In genomic region chr13:24920333-24920977, GRCm38 (mm10) we compare ENCODE assay signal across 8 mouse cellular contexts. TPM values are rescaled to one million over a fixed set of nuclear protein-coding genes. Genes with fewer than 3 reads are reported as not detected.
DNase-seq lines count a peak whose midpoint lies in the region; ATAC-seq and TF ChIP-seq lines count a peak whose summit lies in the region.

No protein-coding gene starts in this region.

- peak; percentile 81 for DNase-seq in ES-CJ7 (ENCODE audit: low read depth, low spot score)
- peak; percentile 45 for DNase-seq in cerebellum, adult 9-10 months
- peak; percentile 32 to 53 for DNase-seq in kidney, adult 8-10 months
- DNase-seq in liver, postnatal 0 days = peak; percentile 50

- H3K9ac ChIP-seq in liver, postnatal 0 days (replicated peaks) = no peak overlapping the region
- H3K9ac ChIP-seq in neural tube, embryonic 15.5 days (replicated peaks) = no peak overlapping the region

- H3K79me2 ChIP-seq in C2C12 (ENCODE audit: control insufficient read depth, insufficient read depth) = no peaks in the 10 kb centered on the region

- peak; percentile 84 for ATAC-seq in granulocyte monocyte progenitor cell, adult 5-6 weeks (replicated peaks; ENCODE audit: poor library complexity, severe bottlenecking)
- ATAC-seq in liver, postnatal 0 days = peak; percentile 72
- ATAC-seq in neural tube, embryonic 15.5 days (ENCODE audit: low FRiP score) = peak; percentile 79; the same call in 1 of the 2 replicates
- no peak for ATAC-seq in monocyte, adult 5-6 weeks (replicated peaks; ENCODE audit: insufficient number of reproducible peaks, low FRiP score, low TSS enrichment, poor library complexity, severe bottlenecking)

- H3K4me3 ChIP-seq in C2C12 (ENCODE audit: insufficient read depth, poor library complexity, severe bottlenecking) = no peak overlapping the region
- H3K4me3 ChIP-seq in liver, postnatal 0 days (ENCODE audit: low read depth, low read length) = no peak overlapping the region
- H3K4me3 ChIP-seq in neural tube, embryonic 15.5 days (replicated peaks) = no peak overlapping the region

- no peak for TF ChIP-seq EP300 in liver, postnatal 0 days (IDR thresholded peaks at IDR 0.05; ENCODE audit: low read depth)

- H3K4me1 ChIP-seq in liver, postnatal 0 days (ENCODE audit: insufficient read depth) = no peaks in the 10 kb centered on the region
- no peaks in the 10 kb centered on the region for H3K4me1 ChIP-seq in neural tube, embryonic 15.5 days

- no peaks in the 10 kb centered on the region for H3K79me3 ChIP-seq in C2C12 (ENCODE audit: low read depth)

- H3K9me3 ChIP-seq in liver, postnatal 0 days (ENCODE audit: low read length) = no peaks in the 10 kb centered on the region
- no peaks in the 10 kb centered on the region for H3K9me3 ChIP-seq in neural tube, embryonic 15.5 days (replicated peaks)

- H3ac ChIP-seq in C2C12 (ENCODE audit: control insufficient read depth, insufficient read length, low read depth) = no peak overlapping the region

- 21% methylated on average over 5 of the region's 5 CpGs for WGBS in liver, postnatal 0 days (ENCODE audit: insufficient replicate concordance)
- WGBS in neural tube, embryonic 15.5 days = 30% methylated on average over 5 of the region's 5 CpGs

- H3K27me3 ChIP-seq in C2C12 (ENCODE audit: control insufficient read depth, insufficient read depth, insufficient read length) = no peaks in the 10 kb centered on the region
- no peaks in the 10 kb centered on the region for H3K27me3 ChIP-seq in liver, postnatal 0 days (ENCODE audit: insufficient read depth, low read length)
- no peaks in the 10 kb centered on the region for H3K27me3 ChIP-seq in neural tube, embryonic 15.5 days (replicated peaks)

- H3K4me2 ChIP-seq in liver, postnatal 0 days (ENCODE audit: low read depth, low read length) = no peak overlapping the region
- H3K4me2 ChIP-seq in neural tube, embryonic 15.5 days = no peak overlapping the region

- TF ChIP-seq CTCF in C2C12 (IDR thresholded peaks at IDR 0.05; ENCODE audit: control insufficient read depth, insufficient read depth, insufficient read length) = peak; percentile 39
- peak; percentile 83 for TF ChIP-seq CTCF in liver, postnatal 0 days (IDR thresholded peaks at IDR 0.05; ENCODE audit: low read depth)

- H3K36me3 ChIP-seq in C2C12 (ENCODE audit: control insufficient read depth, insufficient read depth) = no peaks in the 10 kb centered on the region
- peaks cover 2% of the 10 kb centered on the region for H3K36me3 ChIP-seq in liver, postnatal 0 days (replicated peaks; ENCODE audit: insufficient read depth, low read length)
- H3K36me3 ChIP-seq in neural tube, embryonic 15.5 days = peaks cover 72% of the 10 kb centered on the region

- H3K27ac ChIP-seq in liver, postnatal 0 days (ENCODE audit: low read depth) = no peak overlapping the region
- H3K27ac ChIP-seq in neural tube, embryonic 15.5 days (replicated peaks) = no peak overlapping the region

TF ChIP-seq in C2C12, 6 proteins besides CTCF, POLR2A, EP300 and RAD21:
- TF ChIP-seq FOSL1 (IDR thresholded peaks at IDR 0.05; ENCODE audit: insufficient read depth, low read length, poor library complexity, severe bottlenecking) = no peak
- TF ChIP-seq MYOD1 (IDR thresholded peaks at IDR 0.05; ENCODE audit: control insufficient read depth, insufficient read length, low read depth) = no peak
- TF ChIP-seq USF1 (IDR thresholded peaks at IDR 0.05; ENCODE audit: low read depth) = no peak
- TF ChIP-seq MYOG (IDR thresholded peaks at IDR 0.05; ENCODE audit: control insufficient read depth, extremely low read depth, insufficient read length) = no peak
- no peak for TF ChIP-seq MAX (IDR thresholded peaks at IDR 0.05)
- TF ChIP-seq CEBPB (IDR thresholded peaks at IDR 0.05; ENCODE audit: low read depth) = no peak

RNA-seq across cellular contexts. Expression of gene Aldh5a1, which starts 17.0 kb away (rescaled TPM):
- polyA plus RNA-seq in C2C12 (2012; fragmentation: generic; extraction: Trizol) = 1.1 TPM
- total RNA-seq in granulocyte monocyte progenitor cell, adult 5-6 weeks (2014; fragmentation: Nextera tagmentation) = 1.5 TPM in 2 replicates
- total RNA-seq in granulocyte monocyte progenitor cell, adult 5-6 weeks (2017) = 2.6 and 3.1 TPM in 2 replicates
- 3.8 and 3.9 TPM in 2 replicates for polyA plus RNA-seq in liver, postnatal 0 days (2015; fragmentation: Nextera tagmentation; extraction: Ambion mirVana)
- 13.8 and 16.3 TPM in 2 replicates for polyA plus RNA-seq in neural tube, embryonic 15.5 days (2015; fragmentation: Nextera tagmentation; extraction: Ambion mirVana)
- 0.19 TPM in 1 of 3 replicates, not detected in the others for total RNA-seq in monocyte, adult 5-6 weeks (2017)

RNA-seq across cellular contexts. Expression of gene Gpld1, which starts 22.5 kb away (rescaled TPM):
- 0.02 TPM for polyA plus RNA-seq in C2C12 (2012; fragmentation: generic; extraction: Trizol)
- 0.43 TPM in 1 of 2 replicates, not detected in the other for total RNA-seq in granulocyte monocyte progenitor cell, adult 5-6 weeks (2014; fragmentation: Nextera tagmentation)
- total RNA-seq in granulocyte monocyte progenitor cell, adult 5-6 weeks (2017) = 0.17 and 0.52 TPM in 2 replicates
- 52.2 and 59.7 TPM in 2 replicates for polyA plus RNA-seq in liver, postnatal 0 days (2015; fragmentation: Nextera tagmentation; extraction: Ambion mirVana)
- 2.2 and 3.1 TPM in 2 replicates for polyA plus RNA-seq in neural tube, embryonic 15.5 days (2015; fragmentation: Nextera tagmentation; extraction: Ambion mirVana)
- total RNA-seq in monocyte, adult 5-6 weeks (2017) = 0.11 to 1.8 TPM (median 0.39 TPM) in 3 replicates

Comparison
In these comparisons a context has a peak if more than half of its experiments do, and no peak if none do; other contexts are left out.
1. RNA of gene Gpld1, which starts 22.5 kb away (polyA plus RNA-seq): 52.2 to 59.7 TPM in liver, postnatal 0 days; 2.2 to 3.1 TPM in neural tube, embryonic 15.5 days and 0.02 TPM in C2C12 (single experiment); every median in the first group is over 10 times any median in the second.
2. Peak in every context shown above with its lines, with median percentiles within 50 percentile points of each other: DNase-seq.